Mouse (Mus musculus) hindbrain, postnatal 0 days (tissue): Measurements from ENCODE around the gene Endod1. TPM values are rescaled to one million over a fixed set of nuclear protein-coding genes. Genes with fewer than 3 reads are reported as not detected.

Source experiments
- ATAC-seq: fragments of 200-750 bp; cut with Nextera tagmentation; 2 replicates; pipeline ENCODE4 v1.8.0; 2017; ENCODE audit warnings: mild to moderate bottlenecking, moderate TSS enrichment, moderate library complexity
- DNase-seq: peaks from one replicate; pipeline ENCODE4 v3.0.0-alpha.2; 2015; ENCODE audit warnings: low spot score
- H3K27ac ChIP-seq: fragments of 300-500 bp; sonication (generic); 2 replicates; pipeline ENCODE4 v1.5.1; 2014; ENCODE audit warnings: mild to moderate bottlenecking
- H3K27me3 ChIP-seq: fragments of 300-500 bp; sonication (generic); 2 replicates; pipeline ENCODE4 v1.6.1; 2014; ENCODE audit warnings: low read length, mixed read lengths; ENCODE audit not compliant: insufficient read depth
- H3K36me3 ChIP-seq: fragments of 300-500 bp; sonication (generic); 2 replicates; pipeline ENCODE4 v1.6.1; 2014; ENCODE audit warnings: low read length, mixed read lengths; ENCODE audit not compliant: insufficient read depth
- H3K4me1 ChIP-seq: fragments of 300-500 bp; sonication (generic); 2 replicates; pipeline ENCODE4 v1.6.1; 2014; ENCODE audit warnings: antibody characterized with exemption, low read length, mixed read lengths; ENCODE audit not compliant: insufficient read depth
- H3K4me2 ChIP-seq: fragments of 300-500 bp; sonication (generic); 2 replicates; pipeline ENCODE4 v1.6.1; 2014; ENCODE audit warnings: low read depth, mild to moderate bottlenecking, low read length, moderate library complexity, mixed read lengths
- H3K4me3 ChIP-seq: fragments of 300-500 bp; sonication (generic); 2 replicates; pipeline ENCODE4 v1.5.1; 2014; ENCODE audit warnings: low read length
- H3K9ac ChIP-seq: fragments of 300-500 bp; sonication (generic); replicated peaks from 2 replicates; pipeline ENCODE4 v1.6.1; 2014; ENCODE audit warnings: mild to moderate bottlenecking, low read length, moderate library complexity, mixed read lengths
- H3K9me3 ChIP-seq: fragments of 300-500 bp; sonication (generic); 2 replicates; pipeline ENCODE4 v1.6.1; 2016; ENCODE audit warnings: low read length, mixed read lengths
- CTCF ChIP-seq: IDR thresholded peaks from 2 replicates; pipeline ENCODE4 v1.5.1; 2016; ENCODE audit warnings: antibody characterized with exemption, control low read depth, low read depth
- WGBS: fragments of 180-500 bp; shearing (Covaris S2); extraction: QIAGEN DNeasy Blood & Tissue Kit; methylation state at CpG from one replicate; pipeline ENCODE4 v1.1.7; 2014; 5-methylcytosine and 5-hydroxymethylcytosine counted together
- polyA plus RNA-seq: library from polyadenylated mRNA; unstranded; fragments of >200 nt; fragmentation: Nextera tagmentation; extraction: Ambion mirVana; gene quantifications from 2 replicates; pipeline ENCODE4 v1.2.1, GENCODE M21; 2015
- total RNA-seq: library from RNA; depleted of rRNA; stranded (reverse); fragments of >200 nt; gene quantifications from 2 replicates; pipeline ENCODE4 v1.2.3, GENCODE M21; 2014; rRNA removed

Gene Endod1
- total and polyA plus RNA-seq, 2 experiments from 2014 or later, result 41.1 to 85.8 TPM

DNA sequence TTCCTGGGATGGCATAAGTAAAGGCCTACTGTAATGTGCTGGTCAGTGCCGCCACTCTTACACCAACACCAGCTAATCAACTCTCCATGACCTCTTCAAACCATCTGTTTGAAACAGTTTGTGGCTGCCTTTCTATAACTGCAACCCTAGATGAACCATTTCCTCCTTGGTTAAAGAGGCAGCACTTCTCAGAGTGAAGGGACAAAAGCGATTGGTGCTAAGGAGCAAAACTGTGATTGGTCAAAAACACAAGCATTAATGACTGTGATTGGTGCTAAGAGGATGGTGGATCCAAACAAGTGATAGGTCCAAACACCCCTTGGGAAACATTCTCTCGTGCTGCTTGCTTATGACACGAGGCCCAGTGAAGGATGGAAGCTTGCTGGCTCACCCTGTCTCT is 45.5 kb downstream of the Endod1 start:
- no peak for TF ChIP-seq CTCF
- Histone ChIP-seq H3K9ac (no peak overlapping the region), H3K27me3 (no peaks in the 10 kb centered on the region), H3K4me1 (peaks cover 6% of the 10 kb centered on the region; the same call in 1 of the 2 replicates), H3K9me3 (no peaks in the 10 kb centered on the region), H3K4me2 (no peak overlapping the region), H3K4me3 (no peak overlapping the region), H3K27ac (no peak overlapping the region), H3K36me3 (peaks cover 6% of the 10 kb centered on the region; the same call in 1 of the 2 replicates)
- no peak for ATAC-seq
- WGBS, result 92% methylated on average over 4 of the region's 4 CpGs
- DNase-seq, result no peak

DNA sequence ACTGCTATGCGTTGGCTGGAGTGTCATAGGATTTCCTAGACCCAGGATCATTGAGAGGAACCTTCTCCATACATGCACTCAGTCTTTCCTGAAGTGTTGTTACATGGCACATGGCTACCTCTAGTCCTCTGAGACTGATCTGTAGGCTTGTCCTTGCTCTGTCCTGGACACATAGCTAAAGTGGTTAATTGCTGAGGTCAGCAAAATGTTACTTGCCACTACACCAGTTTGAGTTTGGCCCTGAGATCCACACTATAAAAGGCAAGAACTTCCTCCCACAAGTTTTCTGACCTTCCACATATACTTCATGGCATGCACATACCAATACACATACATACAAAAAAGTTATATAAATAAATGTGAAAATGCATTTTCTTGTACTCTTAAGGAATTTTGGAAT is 64.7 kb downstream of the Endod1 start:
- DNase-seq, result no peak
- no peak overlapping the region for H3K27ac ChIP-seq
- no peak for TF ChIP-seq CTCF
- peaks cover 35% of the 10 kb centered on the region; the same call in 1 of the 2 replicates for H3K36me3 ChIP-seq
- ATAC-seq, result no peak
- 96% methylated on average over 1 of the region's 1 CpGs for WGBS
- no peaks in the 10 kb centered on the region for H3K9me3 ChIP-seq
- H3K4me3 ChIP-seq, result no peak overlapping the region
- no peaks in the 10 kb centered on the region for H3K4me1 ChIP-seq
- no peak overlapping the region for H3K9ac ChIP-seq
- no peaks in the 10 kb centered on the region for H3K27me3 ChIP-seq
- H3K4me2 ChIP-seq, result no peak overlapping the region

DNA sequence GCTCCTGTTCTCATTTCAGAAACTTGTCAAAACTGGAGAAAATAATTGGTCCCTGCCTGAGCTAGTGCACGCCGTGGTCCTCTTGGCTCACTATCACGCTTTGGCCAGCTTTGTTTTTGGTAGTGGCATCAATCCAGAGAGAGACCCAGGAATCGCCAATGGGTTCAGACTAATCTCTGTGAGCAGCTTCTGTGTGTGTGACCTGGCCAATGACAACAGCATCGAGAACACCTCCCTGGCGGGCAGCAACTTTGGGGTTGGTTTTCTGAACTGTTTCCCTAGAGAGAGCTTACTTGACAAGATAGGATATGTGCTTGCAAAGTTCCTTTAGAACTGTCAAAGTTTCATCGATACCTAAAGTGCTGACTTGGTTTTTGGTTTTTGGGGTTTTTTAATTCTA is 66.8 kb downstream of the Endod1 start:
- DNase-seq (no peak), ATAC-seq (no peak)
- H3K4me3 ChIP-seq, result no peak overlapping the region
- H3K36me3 ChIP-seq, result peaks cover 31% of the 10 kb centered on the region; the same call in 1 of the 2 replicates
- no peak overlapping the region for H3K27ac ChIP-seq
- no peaks in the 10 kb centered on the region for H3K4me1 ChIP-seq
- no peak overlapping the region for H3K9ac ChIP-seq
- H3K9me3 ChIP-seq, result no peaks in the 10 kb centered on the region
- H3K27me3 ChIP-seq, result no peaks in the 10 kb centered on the region
- no peak overlapping the region for H3K4me2 ChIP-seq
- TF ChIP-seq CTCF, result no peak
- 62% methylated on average over 7 of the region's 7 CpGs for WGBS

DNA sequence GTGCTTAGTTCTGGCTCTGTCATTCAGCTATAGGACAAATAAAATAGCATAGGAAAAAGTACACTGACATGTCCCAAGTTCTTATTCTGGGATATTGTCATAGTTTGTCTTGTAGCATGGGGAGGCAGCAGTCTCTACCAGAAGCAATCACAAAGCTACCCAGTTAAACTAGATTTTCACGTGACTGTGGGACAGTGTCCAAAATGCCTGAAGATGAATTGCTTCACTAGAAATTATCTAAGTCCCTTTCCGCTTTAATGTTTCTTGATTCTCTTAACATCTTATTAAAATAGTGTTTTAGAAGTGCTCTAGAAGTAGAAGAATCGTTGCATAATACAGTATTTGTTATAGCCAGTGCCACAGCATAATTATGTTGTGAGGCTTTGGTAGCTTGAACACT is 67.3 kb downstream of the Endod1 start:
- Histone ChIP-seq H3K4me2 (no peak overlapping the region), H3K9me3 (no peaks in the 10 kb centered on the region), H3K4me3 (no peak overlapping the region), H3K27me3 (no peaks in the 10 kb centered on the region), H3K36me3 (peaks cover 33% of the 10 kb centered on the region; the same call in 1 of the 2 replicates), H3K9ac (no peak overlapping the region), H3K4me1 (no peaks in the 10 kb centered on the region), H3K27ac (no peak overlapping the region)
- DNase-seq, result no peak
- no peak for TF ChIP-seq CTCF
- no peak for ATAC-seq
- WGBS, result 75% methylated on average over 3 of the region's 3 CpGs

DNA sequence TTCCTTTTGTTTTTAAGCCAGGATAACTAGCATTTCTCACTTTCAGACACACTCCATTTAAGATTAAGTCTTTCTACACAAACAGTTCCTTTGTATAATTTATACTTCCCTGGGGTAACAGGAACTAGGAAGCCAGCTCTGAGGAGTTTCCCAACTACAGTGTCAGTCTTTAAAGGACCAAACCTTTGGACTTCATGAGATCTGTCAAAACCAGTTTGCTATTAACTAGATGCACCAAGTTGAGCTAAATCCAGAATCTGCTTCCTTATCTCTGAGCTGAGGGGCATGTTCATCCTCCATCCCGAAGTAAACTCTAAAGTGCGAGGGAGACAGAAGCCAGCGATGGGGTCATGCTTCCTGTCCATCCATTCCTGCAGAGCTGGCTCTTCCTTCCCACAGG is 74.0 kb downstream of the Endod1 start:
- TF ChIP-seq CTCF, result no peak
- H3K9ac ChIP-seq, result no peak overlapping the region
- H3K9me3 ChIP-seq, result no peaks in the 10 kb centered on the region
- H3K36me3 ChIP-seq, result peaks cover 13% of the 10 kb centered on the region; the same call in 1 of the 2 replicates
- WGBS, result 94% methylated on average over 3 of the region's 3 CpGs
- no peak overlapping the region for H3K4me2 ChIP-seq
- no peaks in the 10 kb centered on the region for H3K27me3 ChIP-seq
- ATAC-seq, result no peak
- no peak overlapping the region for H3K4me3 ChIP-seq
- DNase-seq, result no peak
- H3K4me1 ChIP-seq, result no peaks in the 10 kb centered on the region; the same call in 1 of the 2 replicates
- H3K27ac ChIP-seq, result no peak overlapping the region

DNA sequence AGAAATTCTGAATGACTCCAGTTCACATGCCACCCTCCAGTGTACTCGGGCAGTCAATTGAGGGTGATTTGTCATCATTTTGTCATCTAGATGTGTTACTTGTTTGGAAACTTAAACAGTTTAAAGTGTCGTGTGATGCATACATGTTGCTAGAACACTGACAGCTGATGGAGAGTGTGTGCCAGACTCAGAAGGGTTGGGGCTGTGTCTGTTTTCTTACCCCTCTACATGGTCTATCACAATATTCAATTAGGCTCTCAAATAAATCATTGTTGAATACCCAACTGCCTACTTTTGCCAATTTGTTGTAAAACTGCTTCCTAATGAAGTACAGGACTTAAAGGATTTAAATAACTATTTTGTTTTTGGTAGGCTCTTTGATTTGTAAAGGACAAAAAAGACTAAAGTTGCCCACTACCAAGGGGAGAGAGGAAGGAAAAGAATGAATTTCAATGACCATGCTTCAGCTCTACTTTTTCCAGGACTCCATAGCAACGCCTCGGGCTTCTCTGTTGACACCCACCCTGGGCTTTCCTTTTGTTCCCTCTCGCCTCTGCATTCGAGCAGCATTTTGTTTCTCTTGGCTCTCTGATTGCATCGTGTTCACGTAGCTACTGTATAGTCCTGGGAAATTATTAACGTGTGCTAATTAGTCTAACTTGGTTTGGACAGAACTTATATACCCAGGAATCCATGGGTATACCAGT is 76.9 kb downstream of the Endod1 start:
- DNase-seq (peak; percentile 53), ATAC-seq (peak; percentile 70)
- TF ChIP-seq CTCF, result no peak
- Histone ChIP-seq H3K4me3 (no peak overlapping the region), H3K36me3 (peaks cover 5% of the 10 kb centered on the region; the same call in 1 of the 2 replicates), H3K4me2 (peak overlapping the region; percentile 11; the same call in 1 of the 2 replicates), H3K9ac (no peak overlapping the region), H3K27ac (0 out of 2 replicates have a peak overlapping the region, but pooled peaks have one; percentile 26), H3K4me1 (no peaks in the 10 kb centered on the region; the same call in 1 of the 2 replicates), H3K27me3 (no peaks in the 10 kb centered on the region), H3K9me3 (no peaks in the 10 kb centered on the region)
- 18% methylated on average over 9 of the region's 9 CpGs for WGBS

Other genes with a start within 250 kb of the Endod1 start
- gene Sesn3, start 106.4 kb downstream of the Endod1 start, total RNA-seq, result 49.3 and 54.2 TPM in 2 replicates
- 24.0 and 24.1 TPM in 2 replicates for gene Sesn3, start 106.4 kb downstream of the Endod1 start, polyA plus RNA-seq
- gene Kdm4d, start 119.0 kb upstream of the Endod1 start, total RNA-seq, result 2.1 and 2.6 TPM in 2 replicates
- 2.0 TPM in 2 replicates for gene Kdm4d, start 119.0 kb upstream of the Endod1 start, polyA plus RNA-seq
- gene Cwc15, start 119.1 kb upstream of the Endod1 start, total RNA-seq, result 24.4 and 36.8 TPM in 2 replicates
- gene Cwc15, start 119.1 kb upstream of the Endod1 start, polyA plus RNA-seq, result 139 and 151 TPM in 2 replicates